Mouse (Mus musculus) liver, embryonic 16.5 days (tissue): ENCODE results near the gene Bicral. TPM values are rescaled to one million over a fixed set of nuclear protein-coding genes. Genes with fewer than 3 reads are reported as not detected.

Experiments used
- ATAC-seq: fragments of 200-750 bp; cut with Nextera tagmentation; 2 replicates; pipeline ENCODE4 v1.8.0; 2017; ENCODE audit warnings: low read depth, mild to moderate bottlenecking, moderate number of reproducible peaks, moderate library complexity
- H3K27ac ChIP-seq: fragments of 300-500 bp; sonication (generic); 2 replicates; pipeline ENCODE4 v1.5.1; 2014; ENCODE audit warnings: mild to moderate bottlenecking, low read length
- H3K27me3 ChIP-seq: fragments of 300-500 bp; sonication (generic); 2 replicates; pipeline ENCODE4 v1.6.1; 2014; ENCODE audit warnings: low read depth, low read length, mixed read lengths; ENCODE audit not compliant: control insufficient read depth, insufficient read depth
- H3K36me3 ChIP-seq: fragments of 300-500 bp; sonication (generic); 2 replicates; pipeline ENCODE4 v1.6.1; 2014; ENCODE audit warnings: mild to moderate bottlenecking; ENCODE audit not compliant: control insufficient read depth, insufficient read depth
- H3K4me1 ChIP-seq: fragments of 300-500 bp; sonication (generic); 2 replicates; pipeline ENCODE4 v1.6.1; 2014; ENCODE audit warnings: low read depth, low read length, mixed read lengths; ENCODE audit not compliant: control insufficient read depth
- H3K4me2 ChIP-seq: fragments of 300-500 bp; sonication (generic); 2 replicates; pipeline ENCODE4 v1.6.1; 2014; ENCODE audit warnings: low read depth, low read length, mixed read lengths
- H3K4me3 ChIP-seq: fragments of 300-500 bp; sonication (generic); 2 replicates; pipeline ENCODE4 v1.5.1; 2014; ENCODE audit warnings: low read depth, mild to moderate bottlenecking, low read length
- H3K9ac ChIP-seq: fragments of 300-500 bp; sonication (generic); 2 replicates; pipeline ENCODE4 v1.6.1; 2014; ENCODE audit warnings: low read depth, low read length
- H3K9me3 ChIP-seq: fragments of 300-500 bp; sonication (generic); replicated peaks from 2 replicates; pipeline ENCODE4 v1.6.1; 2016; ENCODE audit warnings: low read length; ENCODE audit not compliant: control insufficient read depth
- whole genome bisulfite sequencing: fragments of 180-500 bp; shearing (Covaris S2); extraction: QIAGEN DNeasy Blood & Tissue Kit; methylation state at CpG from one replicate; pipeline ENCODE4 v1.1.7; 2014; ENCODE audit not compliant: insufficient replicate concordance; 5-methylcytosine and 5-hydroxymethylcytosine counted together
- polyA plus RNA-seq: library from polyadenylated mRNA; unstranded; fragments of >200 nt; fragmentation: Nextera tagmentation; extraction: Ambion mirVana; gene quantifications from 2 replicates; pipeline ENCODE4 v1.2.1, GENCODE M21; 2015

The Bicral gene
- polyA plus RNA-seq, 1 experiment from 2014 or later: 2.5 TPM

DNA sequence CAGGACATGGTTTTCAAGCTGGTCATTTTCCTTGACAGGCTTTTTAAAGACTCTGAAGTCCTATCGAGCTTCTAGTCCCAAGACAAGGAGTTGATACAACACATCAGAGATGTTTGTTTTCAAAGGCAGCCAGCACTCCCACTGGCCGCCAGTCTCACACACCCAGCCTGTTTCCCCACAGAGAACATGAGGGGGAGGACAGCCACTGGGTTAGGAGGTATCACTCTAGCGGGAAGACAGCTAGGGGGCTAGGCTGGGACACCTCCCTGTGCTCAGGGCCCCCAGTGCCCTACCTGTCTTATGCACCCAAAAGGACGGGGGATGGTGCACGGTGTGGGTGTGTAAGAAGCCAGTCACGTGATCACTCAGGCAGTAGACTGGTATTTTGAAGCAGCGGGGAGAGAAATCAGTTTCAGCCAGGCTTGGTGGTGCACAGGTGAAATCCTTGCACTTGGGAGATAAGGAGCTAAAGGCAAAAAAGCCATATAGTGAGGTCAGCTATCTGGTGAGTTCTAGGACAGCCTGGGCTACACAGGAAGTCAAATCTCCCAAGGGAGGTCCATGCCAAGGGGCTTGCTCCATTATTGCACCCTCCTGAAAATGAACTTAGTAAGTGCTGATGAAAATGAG is 6.4 kb upstream of the Bicral start:
- Histone ChIP-seq H3K4me2 (no peak overlapping the region), H3K9me3 (no peaks in the 10 kb centered on the region), H3K27ac (no peak overlapping the region), H3K4me3 (no peak overlapping the region), H3K36me3 (no peaks in the 10 kb centered on the region), H3K4me1 (peaks cover 5% of the 10 kb centered on the region), H3K9ac (no peak overlapping the region), H3K27me3 (no peaks in the 10 kb centered on the region)
- WGBS: 40% methylated on average over 7 of the region's 7 CpGs
- peak; percentile 60; the same call in 1 of the 2 replicates for ATAC-seq

GRCm38 (mm10) chr17:46860120-46860519 is 1.8 kb upstream of the Bicral start:
- no peak overlapping the region for H3K4me2 ChIP-seq
- H3K27ac ChIP-seq: no peak overlapping the region
- ATAC-seq: no peak
- H3K4me3 ChIP-seq: no peak overlapping the region
- H3K27me3 ChIP-seq: no peaks in the 10 kb centered on the region
- 94% methylated on average over 4 of the region's 4 CpGs for WGBS
- no peak overlapping the region for H3K9ac ChIP-seq
- no peaks in the 10 kb centered on the region for H3K36me3 ChIP-seq
- H3K4me1 ChIP-seq: peaks cover 16% of the 10 kb centered on the region
- no peaks in the 10 kb centered on the region for H3K9me3 ChIP-seq

- Histone ChIP-seq H3K27me3 (no peaks in the 10 kb centered on the region), H3K4me1 (peaks cover 22% of the 10 kb centered on the region), H3K4me3 (peak overlapping the region; percentile 86), H3K27ac (peak overlapping the region; percentile 97), H3K9ac (peak overlapping the region; percentile 99), H3K36me3 (no peaks in the 10 kb centered on the region), H3K4me2 (peak overlapping the region; percentile 73), H3K9me3 (no peaks in the 10 kb centered on the region)
- no peak for ATAC-seq
- WGBS: 18% methylated on average over 9 of the region's 9 CpGs
Observed at GRCm38 (mm10) chr17:46858749-46859444, 615 bp upstream of the Bicral start.

DNA sequence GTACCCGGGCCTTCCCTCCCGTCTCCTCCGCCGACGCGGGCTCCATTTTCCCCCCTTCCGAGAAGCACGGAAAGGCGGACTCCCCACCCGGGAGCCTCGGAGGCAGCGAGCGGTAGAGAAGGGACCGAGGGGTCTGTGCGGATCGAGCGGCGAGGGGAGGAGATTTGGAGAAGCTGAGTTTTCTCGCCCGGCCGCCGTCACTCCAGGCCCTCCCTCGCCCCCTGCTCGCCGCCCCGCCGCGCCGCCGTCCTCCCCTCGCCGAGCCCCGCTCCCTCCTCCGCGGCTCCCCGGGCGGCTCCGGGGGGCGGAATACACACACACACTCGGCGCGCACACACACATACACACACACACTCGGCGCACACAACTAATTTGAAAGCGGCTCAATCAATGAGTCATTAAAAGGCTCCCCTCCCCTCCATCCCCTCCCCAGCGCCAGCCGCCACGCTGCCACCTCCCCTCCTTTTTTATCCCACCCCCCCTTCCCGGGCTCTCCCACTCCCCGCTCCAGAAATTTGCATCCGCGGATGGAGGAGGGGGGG is 850 bp downstream of the Bicral start:
- H3K4me2 ChIP-seq: peak overlapping the region; percentile 73
- 0% methylated on average over 41 of the region's 52 CpGs for WGBS
- H3K9ac ChIP-seq: peak overlapping the region; percentile 99
- H3K36me3 ChIP-seq: no peaks in the 10 kb centered on the region
- H3K4me3 ChIP-seq: peak overlapping the region; percentile 86
- no peaks in the 10 kb centered on the region for H3K9me3 ChIP-seq
- H3K27ac ChIP-seq: peak overlapping the region; percentile 97
- no peaks in the 10 kb centered on the region for H3K27me3 ChIP-seq
- peaks cover 34% of the 10 kb centered on the region for H3K4me1 ChIP-seq
- peak; percentile 72 for ATAC-seq

DNA sequence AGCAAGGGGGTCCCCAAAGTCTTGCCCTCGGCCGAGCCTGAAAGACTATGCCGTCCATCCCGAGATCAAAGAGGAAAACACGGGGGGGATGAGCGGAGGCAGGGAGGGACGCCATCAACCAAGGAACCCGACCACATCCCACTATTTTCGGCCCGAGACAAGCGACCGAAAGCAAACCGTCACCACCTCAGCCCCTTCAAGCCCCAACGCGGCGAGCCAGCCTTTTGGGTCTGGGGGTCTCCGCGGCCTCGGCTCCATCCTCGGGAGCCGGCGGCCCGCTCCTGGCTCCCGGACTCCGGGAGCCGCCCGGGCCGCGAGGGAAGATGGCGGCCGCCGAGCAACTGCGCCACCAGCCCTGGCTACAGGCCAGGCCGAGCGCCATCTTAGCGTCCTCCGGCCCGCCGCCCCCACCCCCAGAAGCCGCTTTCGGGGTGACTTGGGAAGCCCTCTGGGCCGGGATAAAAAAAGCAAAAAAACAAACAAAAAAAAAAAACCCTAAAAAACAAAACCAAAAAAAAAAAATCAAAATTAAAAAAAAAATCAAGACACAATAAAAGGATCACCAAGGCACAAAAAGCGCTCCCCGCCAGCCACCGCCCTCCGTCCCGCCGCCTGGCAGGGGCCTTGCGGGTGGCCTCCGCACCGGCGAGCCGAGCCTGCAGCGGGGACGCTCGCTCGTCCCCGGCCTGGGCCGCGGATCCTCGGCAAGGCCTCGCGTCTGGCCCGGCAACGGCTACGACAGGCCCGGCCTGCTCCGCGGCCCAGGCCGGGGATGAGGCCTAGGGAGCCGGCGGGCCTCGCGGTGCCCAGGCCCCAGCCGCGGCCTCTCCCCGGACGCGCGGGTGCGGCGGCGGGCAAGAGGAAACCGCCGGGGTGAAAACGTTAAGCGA is 1.6 kb downstream of the Bicral start:
- Histone ChIP-seq H3K27me3 (no peaks in the 10 kb centered on the region), H3K4me1 (peaks cover 34% of the 10 kb centered on the region), H3K27ac (peak overlapping the region; percentile 97), H3K4me2 (peak overlapping the region; percentile 73), H3K9me3 (no peaks in the 10 kb centered on the region), H3K36me3 (no peaks in the 10 kb centered on the region), H3K9ac (peak overlapping the region; percentile 99), H3K4me3 (peak overlapping the region; percentile 86)
- WGBS: under 1% methylated on average over 69 of the region's 87 CpGs
- peak; percentile 76 for ATAC-seq

DNA sequence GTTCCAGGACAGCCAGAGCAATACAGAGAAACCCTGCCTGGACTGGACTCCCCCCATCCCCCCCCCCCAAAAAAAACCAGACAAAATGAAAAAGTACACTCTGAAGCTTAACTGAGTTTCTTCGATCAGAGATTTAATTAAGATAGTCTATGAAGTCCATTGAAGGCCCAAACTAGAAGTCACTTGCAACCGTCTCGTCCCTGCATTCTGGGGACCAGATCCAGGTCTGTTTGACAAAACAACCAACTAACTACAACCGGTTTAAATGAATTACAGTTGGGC is 2.2 kb downstream of the Bicral start:
- Histone ChIP-seq H3K4me2 (peak overlapping the region; percentile 73), H3K4me1 (peaks cover 34% of the 10 kb centered on the region), H3K36me3 (no peaks in the 10 kb centered on the region), H3K27ac (peak overlapping the region; percentile 97), H3K4me3 (peak overlapping the region; percentile 86), H3K9ac (peak overlapping the region; percentile 99), H3K27me3 (no peaks in the 10 kb centered on the region), H3K9me3 (no peaks in the 10 kb centered on the region)
- 5% methylated on average over 4 of the region's 4 CpGs for WGBS
- no peak for ATAC-seq

- Histone ChIP-seq H3K27me3 (no peaks in the 10 kb centered on the region), H3K27ac (peak overlapping the region; percentile 97), H3K9me3 (no peaks in the 10 kb centered on the region), H3K9ac (peak overlapping the region; percentile 99), H3K4me2 (peak overlapping the region; percentile 73), H3K4me1 (peaks cover 34% of the 10 kb centered on the region), H3K36me3 (no peaks in the 10 kb centered on the region), H3K4me3 (peak overlapping the region; percentile 86)
- WGBS: 53% methylated on average over 15 of the region's 15 CpGs
- ATAC-seq: no peak
Observed at GRCm38 (mm10) chr17:46855328-46856106, 2.8 kb downstream of the Bicral start.

- Histone ChIP-seq H3K9ac (no peak overlapping the region), H3K4me3 (no peak overlapping the region), H3K4me1 (peaks cover 34% of the 10 kb centered on the region), H3K36me3 (no peaks in the 10 kb centered on the region; the same call in 1 of the 2 replicates), H3K4me2 (no peak overlapping the region; the same call in 1 of the 2 replicates), H3K9me3 (no peaks in the 10 kb centered on the region), H3K27me3 (no peaks in the 10 kb centered on the region), H3K27ac (peak overlapping the region; percentile 29)
- 51% methylated on average over 8 of the region's 8 CpGs for WGBS
- ATAC-seq: no peak
Observed at GRCm38 (mm10) chr17:46854640-46855110, 3.6 kb downstream of the Bicral start.
